Comparison of ENCODE assay signal across 8 mouse cellular contexts in genomic region chr3:35693039-35693438, GRCm38 (mm10).
DNase-seq lines count a peak whose midpoint lies in the region; ATAC-seq and TF ChIP-seq lines count a peak whose summit lies in the region.

No protein-coding gene starts in this region.

- no peak overlapping the region for H3K27ac ChIP-seq in forebrain, embryonic 15.5 days (replicated peaks)
- H3K27ac ChIP-seq in left cerebral cortex, adult 2 months = no peak overlapping the region

- 55% methylated on average over 6 of the region's 6 CpGs for WGBS in forebrain, embryonic 15.5 days

- intact Hi-C loops in left cerebral cortex, adult 2 months (cut with DNase I) = loop anchor here (1.0 to 5.0 kb wide), 2 partner anchors 59 to 280 kb away; partner anchors contain the start of gene Atp11b

- peak; percentile 79 for ATAC-seq in forebrain, embryonic 15.5 days (replicated peaks)
- peak; percentile 91 for ATAC-seq in megakaryocyte progenitor cell, adult 5-6 weeks (replicated peaks; ENCODE audit: poor library complexity)

- H3K9me3 ChIP-seq in forebrain, embryonic 15.5 days = no peaks in the 10 kb centered on the region

- peak; percentile 84 for TF ChIP-seq CTCF in left cerebral cortex, adult 2 months (IDR thresholded peaks at IDR 0.05)

- no peak overlapping the region for H3K4me2 ChIP-seq in forebrain, embryonic 15.5 days (replicated peaks)

- no peaks in the 10 kb centered on the region for H3K4me1 ChIP-seq in forebrain, embryonic 15.5 days

- no peaks in the 10 kb centered on the region for H3K36me3 ChIP-seq in forebrain, embryonic 15.5 days

- peak; percentile 93 for DNase-seq in MEL-GATA-1-ER (ENCODE audit: extremely low read depth, low read depth)
- DNase-seq in cerebellum, adult 11 months = peak; percentile 35
- DNase-seq in induced T-regulatory cell, adult 2 months (ENCODE audit: low read depth) = peak; percentile 96
- DNase-seq in left cerebral cortex, adult 2 months (ENCODE audit: extremely low spot score in 1 of 2, low spot score in 2 of 2) = peak; percentile 64 to 68
- peak; percentile 79 for DNase-seq in right cerebral cortex, postnatal 14 days
- DNase-seq in urinary bladder, postnatal 36 days (ENCODE audit: low spot score in 2 of 2) = peak; percentile 63 to 77

- H3K27me3 ChIP-seq in forebrain, embryonic 15.5 days = no peaks in the 10 kb centered on the region

- H3K9ac ChIP-seq in forebrain, embryonic 15.5 days (replicated peaks) = no peak overlapping the region

- H3K4me3 ChIP-seq in forebrain, embryonic 15.5 days = no peak overlapping the region
- no peak overlapping the region for H3K4me3 ChIP-seq in left cerebral cortex, adult 2 months

Comparison
In these comparisons a context has a peak if more than half of its experiments do, and no peak if none do; other contexts are left out.
1. DNase-seq: peak in every context shown above with its lines; median percentile 96 in induced T-regulatory cell, adult 2 months; 93 in MEL-GATA-1-ER; 79 in right cerebral cortex, postnatal 14 days; 70 in urinary bladder, postnatal 36 days; 66 in left cerebral cortex, adult 2 months; 35 in cerebellum, adult 11 months.